Mouse (Mus musculus) cerebellum, postnatal 14 days (tissue): ENCODE measurements around the gene Traf5.

Experiments
- DNase-seq, 2 experiments: peaks; one replicate each; pipeline ENCODE4 v3.0.0; 2021; ENCODE audit warnings: mixed read lengths in 2 of 2

Gene Traf5

DNA sequence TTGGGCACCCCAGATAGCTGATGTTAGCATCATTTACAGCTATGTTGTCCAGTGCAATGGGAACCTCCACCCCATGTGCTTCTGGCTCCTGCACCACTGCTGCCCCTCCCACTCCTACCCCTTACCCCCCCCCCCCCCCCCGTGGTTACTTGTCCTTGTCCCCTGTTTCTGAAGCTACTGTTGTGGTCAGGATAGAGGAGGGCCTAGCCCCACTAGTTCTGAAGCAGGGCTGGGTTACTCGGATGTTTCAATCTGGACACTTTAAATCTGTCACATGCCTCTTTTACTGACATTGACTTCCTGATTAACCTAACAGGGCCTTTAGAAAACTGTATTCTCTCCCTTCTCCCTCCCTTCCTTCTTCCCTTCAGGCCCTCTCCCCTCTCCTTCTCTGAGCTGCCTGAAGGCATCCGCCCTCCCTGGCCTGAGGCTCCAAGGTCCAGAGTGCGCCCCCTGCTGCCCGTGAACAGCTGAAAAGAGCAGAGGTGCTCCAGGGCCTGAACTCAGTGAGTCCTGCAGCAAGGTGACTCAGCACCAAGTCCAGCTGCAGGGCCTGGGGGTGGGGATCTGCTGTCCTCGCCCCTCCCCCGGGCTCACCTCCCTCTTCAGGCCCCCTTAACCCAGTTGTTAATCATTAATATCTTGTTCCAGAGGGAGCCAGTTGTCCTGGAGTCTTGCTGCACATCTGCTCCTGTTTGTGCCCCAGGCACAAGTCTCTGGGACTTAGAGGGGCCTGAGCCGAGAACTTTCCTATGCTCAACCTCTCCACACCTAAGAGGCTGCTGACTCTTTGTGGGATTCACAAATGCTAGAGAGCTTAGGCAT lies 128.2 kb downstream of the Traf5 start:
- peak; percentile 87 to 94 for DNase-seq

GRCm38 (mm10) chr1:191963413-191963812 lies 128.9 kb downstream of the Traf5 start:
- DNase-seq, result no peak

GRCm38 (mm10) chr1:191960946-191961345 lies 131.4 kb downstream of the Traf5 start:
- no peak for DNase-seq

DNA sequence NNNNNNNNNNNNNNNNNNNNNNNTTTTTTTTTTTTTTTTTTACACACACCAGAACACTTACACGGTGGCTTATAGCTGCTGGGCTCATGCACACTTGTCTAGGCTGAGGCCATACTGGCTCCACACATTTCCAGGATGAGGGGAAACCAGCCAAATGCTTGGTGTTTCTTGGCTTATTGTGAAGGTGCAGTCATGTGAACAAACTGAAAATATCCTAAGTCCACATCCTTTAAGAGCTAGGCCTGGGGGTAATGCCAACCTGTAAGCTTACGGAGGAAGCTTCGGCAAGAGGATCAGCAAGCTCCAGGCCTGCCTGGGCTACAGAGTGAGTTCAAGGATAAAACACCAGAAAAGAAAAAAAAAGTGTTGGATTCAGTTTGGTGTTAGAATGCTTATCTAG lies 135.0 kb downstream of the Traf5 start:
- DNase-seq, result peak; percentile 43 to 57

GRCm38 (mm10) chr1:191956871-191957270 lies 135.5 kb downstream of the Traf5 start:
- peak; percentile 33 to 46 for DNase-seq

DNA sequence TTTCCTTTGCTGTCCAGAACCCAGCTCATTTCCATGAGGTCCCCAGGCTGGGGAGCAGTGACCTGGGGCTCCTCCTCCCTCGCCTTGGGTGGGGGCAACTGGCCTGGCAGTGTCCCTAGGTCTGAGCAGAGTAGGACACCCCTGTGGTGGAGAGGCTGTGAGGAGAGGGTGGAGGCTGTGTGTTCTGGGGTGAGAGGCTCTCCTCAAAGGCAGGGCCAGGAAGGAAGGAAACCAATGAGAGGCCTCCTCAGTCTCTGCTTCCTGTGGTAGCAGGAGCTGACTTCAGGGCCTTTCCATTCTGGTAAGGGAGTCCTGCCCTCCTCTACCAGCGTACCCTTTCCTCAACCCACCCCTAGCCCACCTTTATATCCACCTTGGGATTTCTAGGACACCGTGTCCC lies 136.1 kb downstream of the Traf5 start:
- no peak for DNase-seq

DNA sequence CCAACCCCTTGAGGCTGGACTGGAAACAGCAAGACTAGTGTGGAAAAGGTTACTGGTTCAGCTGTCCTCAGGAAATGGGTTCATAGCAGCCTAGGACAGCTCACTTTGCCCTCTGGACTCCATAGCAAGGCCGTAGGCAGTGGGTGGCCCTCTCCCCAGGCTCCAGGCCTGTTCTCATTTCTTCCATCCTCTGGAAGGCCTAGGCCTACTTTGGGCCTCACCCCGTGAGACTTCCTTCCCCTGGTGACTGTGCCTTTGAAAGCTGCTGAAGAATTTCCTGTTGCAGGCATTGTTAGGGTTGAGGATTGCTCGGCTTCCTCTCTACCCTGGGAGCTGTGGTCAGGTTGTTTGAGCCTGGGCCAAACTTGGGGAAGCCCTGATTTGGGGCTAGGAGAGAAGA lies 137.3 kb downstream of the Traf5 start:
- DNase-seq, result no peak

GRCm38 (mm10) chr1:191952733-191953335 lies 139.5 kb downstream of the Traf5 start:
- no peak for DNase-seq

DNA sequence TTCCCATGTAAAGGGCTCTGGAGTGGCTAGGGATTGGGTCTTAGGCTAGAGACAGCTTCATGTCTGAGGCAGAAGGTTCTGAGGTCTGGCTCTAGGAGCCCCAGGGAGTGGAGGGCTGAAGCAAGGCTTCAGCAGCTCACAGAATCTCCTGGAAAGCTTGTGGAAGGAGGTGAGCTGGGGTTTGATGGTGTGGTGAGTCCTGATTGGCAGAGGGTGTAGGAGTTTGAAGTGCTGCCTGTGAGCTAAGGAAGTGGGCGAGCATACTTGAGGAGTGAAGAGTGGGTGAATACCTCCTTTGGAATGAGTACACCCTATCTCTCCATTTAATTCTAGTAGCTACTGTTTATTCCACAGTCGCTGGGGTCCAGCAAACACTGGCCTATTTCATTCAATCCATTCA lies 141.7 kb downstream of the Traf5 start:
- no peak for DNase-seq

GRCm38 (mm10) chr1:191948600-191948999 lies 143.8 kb downstream of the Traf5 start:
- DNase-seq, result no peak

GRCm38 (mm10) chr1:191947796-191948195 lies 144.6 kb downstream of the Traf5 start:
- no peak for DNase-seq
